Mouse (Mus musculus): ENCODE data around the gene Chmp1a.
"Not testable (repeated sequence)": the region's sequence is repeated elsewhere in the genome, so short reads cannot be mapped to it uniquely, and the experiment has no call there.

The Chmp1a gene

DNA sequence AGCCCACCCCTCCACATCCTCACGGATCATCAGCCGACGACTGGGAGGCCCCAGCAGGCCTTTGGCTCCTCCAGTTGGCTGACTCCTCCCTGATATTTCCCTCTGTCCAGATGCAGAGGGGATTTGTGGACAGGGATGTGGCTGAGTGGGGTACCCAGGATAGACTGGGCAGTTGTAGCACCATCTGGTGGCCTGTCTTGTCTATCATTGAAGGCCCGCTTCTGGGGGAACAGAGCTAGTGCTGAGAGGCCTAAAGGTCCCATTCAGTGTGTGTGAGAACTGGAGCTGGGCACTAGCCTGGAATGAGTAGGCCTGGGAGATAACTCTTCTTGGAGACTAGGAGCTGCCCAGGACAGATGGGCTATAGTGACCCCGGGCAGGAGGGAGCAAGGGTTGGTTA, 19.2 kb upstream of the Chmp1a start:
- no peak for ATAC-seq (ENCODE audit: low TSS enrichment)

DNA sequence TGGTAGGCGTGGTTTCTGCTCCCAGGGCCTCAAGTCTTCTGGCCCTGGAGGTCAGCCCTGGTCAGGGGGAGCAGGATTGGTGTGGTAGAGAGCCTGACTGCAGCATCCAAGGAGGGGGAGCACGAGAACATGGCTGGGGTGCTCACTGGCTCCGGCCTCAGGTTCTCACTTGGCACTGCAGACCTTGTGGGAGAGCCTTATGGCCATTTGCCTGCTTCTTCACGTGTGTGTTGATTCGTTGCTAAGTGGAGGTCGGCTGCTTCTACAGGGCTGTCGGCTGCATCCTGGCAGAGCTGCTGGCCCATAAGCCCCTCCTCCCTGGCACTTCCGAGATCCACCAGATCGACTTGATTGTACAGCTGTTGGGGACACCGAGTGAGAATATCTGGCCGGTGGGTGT, 17.8 kb upstream of the Chmp1a start:
- not testable (repeated sequence) for ATAC-seq (ENCODE audit: low TSS enrichment)

DNA sequence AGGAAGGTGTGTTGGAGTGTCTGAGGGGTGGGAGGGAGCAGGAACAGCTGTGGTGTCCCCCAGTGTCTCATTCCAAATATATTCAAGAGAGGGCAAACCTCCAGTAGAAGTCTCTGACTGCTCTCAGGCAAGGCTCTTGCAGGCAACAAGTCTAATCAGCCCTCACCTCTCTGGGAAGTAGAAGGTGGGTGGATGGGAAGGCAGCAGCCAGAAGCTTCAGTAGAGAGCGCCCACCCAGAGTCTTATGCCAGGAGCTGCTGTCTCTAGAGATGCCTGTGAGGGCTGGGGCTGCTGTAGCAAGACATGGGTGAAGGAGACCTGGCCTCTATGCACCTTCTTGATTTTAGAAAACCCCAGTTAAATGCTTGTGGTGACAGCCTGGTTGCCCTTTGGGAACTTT, 15.9 kb upstream of the Chmp1a start:
- ATAC-seq (ENCODE audit: low TSS enrichment), result peak; percentile 48; the same call in 1 of the 2 replicates

DNA sequence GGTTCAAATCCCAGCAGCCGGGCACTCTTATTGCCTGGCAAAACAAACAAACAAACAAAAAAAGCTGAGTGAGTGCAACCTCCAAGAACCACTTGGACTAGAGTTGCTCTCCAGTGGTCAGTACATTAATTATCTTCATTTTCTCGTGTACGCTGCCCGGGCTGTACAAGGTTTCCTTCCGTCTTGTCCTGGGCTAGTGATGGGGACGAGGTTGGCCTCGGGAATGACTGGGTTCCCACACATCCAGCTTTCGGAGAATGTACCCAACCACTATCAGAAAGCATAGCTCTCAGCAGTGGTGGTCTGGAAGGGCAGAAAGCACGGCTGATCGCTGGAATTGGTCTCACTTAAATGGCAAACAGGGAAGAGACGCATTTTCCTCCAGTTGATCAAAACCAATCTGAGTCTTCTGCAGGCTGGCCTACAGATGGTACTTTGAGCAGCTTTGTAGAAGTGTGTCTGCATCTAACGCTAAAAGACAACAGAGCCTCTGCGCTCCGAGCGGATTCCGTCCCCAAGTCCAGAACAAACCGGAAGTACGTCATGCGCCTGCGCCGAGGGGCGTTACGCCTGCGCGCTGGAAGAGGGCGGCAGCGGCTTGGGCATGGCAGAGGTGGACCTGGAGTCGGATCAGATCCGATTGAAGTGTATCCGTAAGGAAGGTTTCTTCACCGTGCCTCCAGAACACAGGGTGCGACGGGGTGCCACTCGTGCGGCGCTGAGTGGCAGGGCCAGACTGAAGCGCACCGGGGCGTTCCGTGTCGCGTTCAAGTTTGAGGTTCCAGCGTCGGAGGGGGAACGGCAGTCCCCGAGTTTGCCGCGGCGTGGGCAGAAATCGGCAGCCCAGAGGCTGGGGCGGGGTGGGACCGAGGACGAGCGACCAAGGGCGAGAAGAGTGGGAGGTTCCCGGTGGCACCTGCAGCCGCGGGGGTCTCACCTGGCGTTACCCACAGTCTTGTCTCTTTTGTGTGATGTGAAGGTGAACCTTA, 12.0 kb upstream of the Chmp1a start, which contains the start of gene Cdk10:
Gene Cdk10, plus strand, starts transcription at position 565 of the 989 bp plus-strand sequence.
- ATAC-seq (ENCODE audit: low TSS enrichment), result peak; percentile 85

DNA sequence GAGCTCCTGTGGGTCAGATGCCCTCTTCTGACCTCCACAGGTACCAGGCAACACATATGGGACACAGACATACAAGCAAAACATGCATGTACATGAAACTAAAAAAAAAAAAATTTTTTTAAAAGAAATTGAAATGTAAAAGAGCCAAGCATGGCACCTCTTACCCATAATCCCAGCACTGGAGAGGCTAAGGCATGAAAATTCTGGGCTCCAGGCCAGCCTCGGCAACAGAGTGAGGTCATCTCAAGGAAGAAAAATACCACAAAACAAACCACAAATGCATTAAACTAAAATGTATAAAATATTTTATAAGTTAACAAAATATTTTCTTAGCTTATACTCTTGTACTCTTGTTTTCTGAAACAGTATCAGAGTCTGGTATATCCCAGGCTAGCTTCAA, 8.4 kb upstream of the Chmp1a start:
- ATAC-seq (ENCODE audit: low TSS enrichment), result no peak

DNA sequence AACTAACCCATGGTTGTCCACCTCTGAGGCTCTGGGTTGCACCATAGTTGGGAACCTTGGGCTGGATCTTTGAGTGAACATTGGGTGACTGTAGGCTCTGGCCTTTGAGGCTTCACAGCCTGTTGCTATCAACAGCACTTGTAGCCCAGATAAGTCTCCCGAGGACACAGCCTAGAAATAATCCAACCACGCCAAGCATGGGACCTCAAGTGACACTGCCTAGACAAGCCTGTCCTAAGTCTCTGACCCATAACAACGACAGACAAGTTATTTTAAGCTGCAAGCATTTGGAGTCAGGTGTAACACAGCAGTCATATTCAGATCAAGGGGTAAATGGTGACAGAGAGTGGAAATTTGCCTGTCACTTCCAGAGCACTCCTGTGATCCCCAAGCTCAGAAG, 2.9 kb upstream of the Chmp1a start:
- no peak for ATAC-seq (ENCODE audit: low TSS enrichment)

DNA sequence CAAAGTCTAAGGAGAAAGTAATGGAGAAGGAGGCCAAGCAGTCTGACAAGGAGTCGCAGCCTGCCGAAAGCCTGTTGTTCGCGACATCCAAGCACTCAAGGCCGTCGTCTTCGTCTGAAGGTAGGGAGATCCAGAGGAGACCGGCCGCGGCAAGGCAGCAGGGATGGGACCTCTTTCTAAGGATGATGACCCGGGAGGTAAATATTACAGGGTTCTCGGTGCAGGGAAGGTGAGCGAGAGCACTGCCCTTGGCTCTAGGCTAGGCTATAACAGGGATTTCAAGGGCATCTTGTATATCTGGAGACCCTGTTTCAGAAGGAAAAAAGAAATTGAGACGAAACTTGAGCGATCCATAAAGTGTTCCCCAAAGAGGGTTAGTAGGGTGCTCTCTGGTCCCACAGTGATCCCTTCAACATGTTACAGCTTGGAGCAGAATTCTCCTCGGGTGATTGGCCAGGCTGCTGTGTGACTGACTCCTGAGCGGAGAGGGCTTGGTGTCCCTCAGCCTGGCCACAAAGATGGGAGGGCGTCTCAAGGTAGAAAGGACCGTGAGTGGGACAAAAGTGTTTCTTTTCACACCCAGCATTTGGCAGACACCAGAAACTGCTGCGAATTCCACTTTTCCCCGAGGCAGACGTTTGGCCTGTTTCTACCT, 682 bp upstream of the Chmp1a start:
- no peak for ATAC-seq (ENCODE audit: low TSS enrichment)

DNA sequence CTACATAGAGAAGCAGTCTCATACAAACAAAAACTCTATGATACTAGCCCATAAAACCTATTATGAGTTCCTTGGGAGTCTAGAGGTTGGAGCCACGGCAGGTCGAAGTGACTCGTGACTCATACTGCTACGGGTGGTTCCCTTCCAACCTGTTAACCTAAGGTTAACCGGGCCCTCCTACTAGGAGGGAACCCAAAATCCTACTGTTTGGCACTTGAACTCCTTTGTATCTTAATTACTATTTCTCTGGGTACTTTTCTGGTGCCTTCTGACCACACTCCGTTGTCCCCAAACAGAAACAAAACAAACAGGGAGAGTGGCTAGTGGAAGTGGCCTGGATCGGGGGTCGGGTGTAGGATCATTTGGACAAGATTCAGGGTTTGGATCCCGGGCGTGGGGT, 687 bp downstream of the Chmp1a start:
- ATAC-seq (ENCODE audit: low TSS enrichment), result no peak

DNA sequence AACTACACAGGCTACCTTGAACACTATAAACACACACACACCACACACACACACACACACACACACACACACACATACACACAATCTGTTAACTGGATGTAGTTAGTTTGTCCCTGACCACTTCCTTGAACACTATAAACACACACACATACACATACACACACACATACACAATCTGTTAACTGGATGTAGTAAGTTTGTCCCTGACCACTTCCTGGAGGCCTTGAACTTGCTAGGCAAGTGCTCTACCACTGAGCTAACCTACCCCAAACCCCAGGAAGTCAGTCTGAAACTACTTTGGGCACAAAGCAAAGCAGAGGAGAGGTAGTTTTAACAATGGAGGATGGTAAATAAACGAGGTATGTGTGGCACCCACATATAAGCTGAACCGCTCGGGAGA, 9.0 kb downstream of the Chmp1a start:
- no peak; the same call in 1 of the 2 replicates for ATAC-seq (ENCODE audit: low TSS enrichment)

DNA sequence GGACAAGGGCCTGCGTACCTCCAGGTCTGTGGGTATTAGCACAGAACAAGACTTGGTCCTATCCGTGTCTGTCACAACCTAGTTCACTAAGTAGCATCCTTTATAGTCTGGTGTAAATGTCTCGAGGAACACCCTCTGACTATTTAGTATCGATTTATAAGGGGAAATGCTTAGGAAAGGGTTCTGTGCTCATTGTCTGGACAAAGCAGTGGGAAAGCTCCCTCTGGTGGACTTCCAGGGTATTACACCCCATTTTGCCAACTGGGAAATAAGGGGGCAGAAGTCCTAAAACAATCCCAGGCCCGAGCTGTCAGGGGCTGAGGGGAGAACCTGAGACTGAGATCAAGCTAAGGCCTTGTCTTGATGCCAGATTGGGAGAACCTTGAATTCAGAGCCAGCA, 10.3 kb downstream of the Chmp1a start:
- peak; percentile 28; the same call in 1 of the 2 replicates for ATAC-seq (ENCODE audit: low TSS enrichment)

DNA sequence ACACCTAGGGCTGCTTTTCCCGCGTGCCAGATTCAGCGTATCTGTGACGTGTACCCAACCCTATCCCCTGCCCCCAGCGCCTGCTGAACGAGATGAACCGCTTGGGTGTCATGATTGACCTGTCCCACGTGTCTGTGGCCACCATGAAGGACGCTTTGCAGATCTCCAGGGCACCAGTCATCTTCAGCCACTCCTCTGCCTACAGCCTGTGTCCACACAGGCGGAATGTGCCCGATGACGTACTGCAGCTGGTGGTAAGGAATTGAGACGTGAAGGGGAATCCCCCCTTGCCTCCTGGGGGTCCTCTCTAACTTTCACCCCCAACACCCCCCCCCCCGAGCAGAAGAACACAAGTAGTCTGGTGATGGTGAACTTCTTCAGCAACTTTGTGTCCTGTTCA, 12.7 kb downstream of the Chmp1a start:
- ATAC-seq (ENCODE audit: low TSS enrichment), result no peak

DNA sequence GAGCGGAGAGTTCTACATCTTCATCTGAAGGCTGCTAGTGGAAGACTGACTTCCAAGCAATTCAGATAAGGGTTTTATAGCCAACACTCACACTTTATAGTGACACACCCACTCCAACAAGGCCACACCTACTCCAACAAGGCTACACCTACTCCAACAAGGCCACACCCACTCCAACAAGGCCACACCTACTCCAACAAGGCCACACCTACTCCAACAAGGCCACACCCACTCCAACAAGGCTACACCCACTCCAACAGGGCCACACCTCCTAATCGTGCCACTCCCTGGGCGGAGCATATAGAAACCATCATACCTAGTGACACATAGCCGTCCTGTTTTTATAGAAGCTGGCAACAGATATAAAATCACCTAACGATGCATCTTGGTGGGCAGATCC, 15.5 kb downstream of the Chmp1a start:
- not testable (repeated sequence) for ATAC-seq (ENCODE audit: low TSS enrichment)

DNA sequence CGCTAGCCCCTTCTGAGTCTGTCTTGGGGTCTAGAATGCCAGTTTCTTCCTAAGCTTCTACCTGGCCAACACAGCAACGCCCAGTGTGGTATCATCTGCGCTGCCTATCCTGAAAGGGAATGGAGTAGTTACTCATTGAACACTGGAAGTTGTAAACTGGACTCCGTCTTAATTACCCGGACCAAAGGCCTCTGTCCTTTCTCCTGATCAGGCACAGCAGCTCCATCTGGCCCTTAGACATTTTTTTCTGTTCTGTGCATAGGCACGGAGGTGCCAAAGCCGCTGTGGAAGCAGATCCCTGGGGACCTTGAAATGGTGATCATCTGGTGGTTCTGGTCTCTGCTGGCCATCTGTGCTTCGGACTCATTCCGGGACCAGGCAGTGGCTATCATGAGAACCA, 18.8 kb downstream of the Chmp1a start:
- ATAC-seq (ENCODE audit: low TSS enrichment), result no peak

DNA sequence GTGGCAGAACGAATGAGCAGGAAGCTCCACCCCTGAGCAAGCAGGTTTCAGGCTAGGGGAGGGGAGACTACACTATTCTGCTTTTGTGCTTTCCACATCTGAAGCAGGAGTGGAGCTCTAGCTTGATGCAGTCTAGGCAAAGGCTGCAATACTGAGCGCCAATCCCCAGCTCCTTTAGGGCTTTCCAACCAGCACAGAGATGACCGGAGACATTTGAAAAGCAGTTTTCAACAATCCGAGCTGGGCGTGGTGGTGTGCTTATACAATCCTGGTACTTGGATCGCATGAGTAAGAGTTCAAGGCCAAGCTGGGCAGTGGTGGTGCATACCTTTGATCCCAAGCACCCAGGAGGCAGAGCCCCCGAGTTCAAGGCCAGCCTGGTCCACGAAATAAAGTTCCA, 20.7 kb downstream of the Chmp1a start:
- no peak for ATAC-seq (ENCODE audit: low TSS enrichment)

DNA sequence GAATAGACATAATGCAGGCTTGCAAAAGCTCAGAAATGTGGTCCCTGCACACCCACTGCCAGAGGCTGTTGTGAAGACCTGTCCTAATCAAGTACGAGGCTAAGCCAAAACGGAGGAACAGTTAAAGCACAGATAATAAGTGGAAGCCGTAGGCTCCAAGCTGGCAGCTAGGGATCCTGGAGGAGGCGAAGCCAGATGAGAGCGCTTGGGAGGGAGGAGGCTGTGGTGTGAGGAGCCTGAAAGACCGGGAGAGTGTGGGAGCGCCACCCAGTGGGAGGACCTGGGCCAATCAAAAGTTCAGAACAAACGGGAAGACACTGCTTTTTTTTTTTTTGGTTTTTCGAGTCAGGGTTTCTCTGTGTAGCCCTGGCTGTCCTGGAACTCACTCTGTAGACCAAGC, 21.9 kb downstream of the Chmp1a start:
- peak; percentile 99 for ATAC-seq (ENCODE audit: low TSS enrichment)

DNA sequence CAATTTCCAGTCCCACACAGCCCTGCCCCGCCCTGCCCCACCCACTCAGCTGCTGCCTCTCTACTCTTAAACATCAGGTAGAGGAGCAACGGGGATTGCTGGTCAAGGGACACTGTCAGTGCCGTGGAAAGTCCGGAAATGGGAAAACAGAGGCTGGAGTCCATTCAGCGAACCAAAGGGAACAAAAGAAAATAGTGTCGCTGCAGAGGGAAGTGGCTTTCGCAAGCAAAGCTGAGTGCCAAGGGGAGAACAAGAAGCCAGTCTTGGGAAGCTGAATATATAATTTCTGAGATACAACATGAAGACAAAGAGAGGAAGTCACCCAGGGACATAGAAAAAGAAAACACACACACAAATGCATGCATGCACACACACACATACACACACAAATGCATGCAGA, 23.7 kb downstream of the Chmp1a start:
- ATAC-seq (ENCODE audit: low TSS enrichment), result no peak

DNA sequence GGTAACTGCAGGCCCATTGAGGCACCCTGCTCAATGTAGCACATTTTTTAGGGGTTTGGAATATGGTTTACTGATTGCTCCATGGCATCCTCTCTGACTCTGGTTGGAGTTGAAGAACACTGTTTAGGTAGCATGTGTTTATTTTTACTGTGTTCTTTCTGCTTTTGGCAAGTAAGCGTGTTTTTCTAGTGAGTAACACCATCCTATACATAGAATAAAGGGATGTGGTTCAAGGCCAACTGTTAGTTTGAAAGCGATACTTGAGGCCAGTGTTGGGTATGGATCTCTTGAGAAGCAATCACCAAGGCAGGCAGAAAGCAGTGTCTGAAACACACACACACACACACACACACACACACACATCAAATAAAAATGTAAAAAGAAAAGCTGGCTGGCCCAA, 24.6 kb downstream of the Chmp1a start:
- ATAC-seq (ENCODE audit: low TSS enrichment), result no peak

DNA sequence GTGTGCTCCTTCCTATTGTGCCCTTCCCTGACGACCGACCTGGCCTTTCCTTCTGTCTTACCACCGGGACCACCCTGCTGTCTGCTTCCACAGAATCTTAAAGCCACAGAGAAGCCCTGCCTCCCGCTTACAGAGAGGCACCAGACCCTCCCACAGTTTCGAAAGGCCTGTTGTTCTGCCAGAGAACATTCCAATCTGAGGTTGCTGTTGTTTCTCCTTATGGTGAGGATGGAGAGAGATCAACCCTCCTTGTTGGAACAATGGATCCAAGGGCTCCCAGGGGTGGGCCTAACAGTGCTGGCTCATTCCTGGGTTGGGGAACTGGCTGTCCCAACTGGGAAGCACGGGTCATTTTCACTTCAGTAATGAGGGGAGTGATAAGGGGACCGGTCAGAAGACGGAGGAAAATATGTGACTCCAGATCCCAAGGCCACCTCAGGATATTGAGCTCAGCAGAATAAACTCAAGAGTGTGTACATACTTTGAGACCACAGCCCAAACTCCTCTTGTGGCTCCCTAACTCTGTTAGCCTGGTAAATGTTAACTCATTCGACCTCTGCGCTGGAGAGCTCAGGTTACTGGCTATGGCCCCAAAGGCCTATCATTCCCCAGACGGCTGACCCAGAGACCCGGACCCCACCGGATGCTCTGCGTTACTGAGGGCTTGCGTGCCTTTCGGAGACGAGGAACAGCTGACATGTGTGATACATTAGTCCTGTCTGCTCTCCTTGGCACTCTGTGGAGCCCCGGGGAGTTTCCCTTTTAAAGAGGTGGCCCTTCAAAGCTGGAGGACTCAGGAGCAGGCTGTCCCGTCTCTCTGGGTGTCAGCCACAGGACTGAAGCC, 26.8 kb downstream of the Chmp1a start, which contains the start of gene Dpep1:
Gene Dpep1, plus strand, starts transcription at position 677 of the 844 bp plus-strand sequence.
- no peak for ATAC-seq (ENCODE audit: low TSS enrichment)

DNA sequence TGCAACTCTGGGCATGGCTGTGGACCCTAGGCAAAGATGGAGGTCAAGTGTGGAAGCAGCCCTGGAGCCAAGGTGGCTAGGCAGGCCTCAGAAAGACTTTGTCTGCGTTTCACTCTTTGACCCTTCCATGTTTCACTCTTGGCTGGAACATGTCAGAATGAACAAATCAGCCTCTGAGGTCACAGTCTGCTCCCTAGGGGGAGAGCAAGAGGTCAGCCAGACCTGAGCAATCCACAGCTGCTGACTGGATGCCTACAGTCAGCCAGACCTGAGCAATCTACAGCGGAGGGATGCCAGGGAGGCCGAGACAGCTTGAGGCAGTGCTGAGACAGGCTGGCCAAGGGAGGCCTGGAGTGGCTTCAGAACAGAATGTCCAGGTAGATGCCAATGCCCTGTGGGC, 31.2 kb downstream of the Chmp1a start:
- ATAC-seq (ENCODE audit: low TSS enrichment), result no peak

DNA sequence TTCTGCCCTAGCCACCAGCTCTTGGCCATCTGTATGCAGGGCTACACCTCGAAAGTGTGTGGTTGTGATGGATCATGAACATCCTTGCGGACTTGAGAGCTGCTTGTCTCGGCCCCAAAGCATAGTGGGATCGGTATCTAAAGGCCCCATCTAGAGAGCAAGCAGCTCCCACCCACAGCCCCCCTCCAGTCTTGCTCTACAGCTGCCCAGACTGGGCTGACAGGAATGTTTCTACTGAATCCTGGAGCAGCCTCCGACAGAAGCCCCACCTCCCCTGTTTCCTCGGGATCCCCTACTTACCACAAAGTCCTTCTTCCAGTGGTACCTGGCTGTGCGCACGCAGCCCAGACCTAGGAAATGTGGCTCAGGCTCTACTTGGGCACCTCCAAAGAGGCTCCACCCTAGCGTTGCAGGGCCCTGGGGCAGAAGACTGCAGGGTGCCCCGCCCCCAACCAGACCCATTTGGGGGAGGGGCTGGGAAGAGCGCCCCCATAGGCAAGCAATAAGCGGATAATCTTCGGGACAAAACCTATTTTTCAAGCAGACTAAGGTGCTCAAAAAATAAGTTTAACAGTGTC, 54.6 kb downstream of the Chmp1a start, which contains the start of gene Sult5a1:
Gene Sult5a1, minus strand, starts transcription at position 428 of the 578 bp plus-strand sequence.
- no peak for ATAC-seq (ENCODE audit: low TSS enrichment)

DNA sequence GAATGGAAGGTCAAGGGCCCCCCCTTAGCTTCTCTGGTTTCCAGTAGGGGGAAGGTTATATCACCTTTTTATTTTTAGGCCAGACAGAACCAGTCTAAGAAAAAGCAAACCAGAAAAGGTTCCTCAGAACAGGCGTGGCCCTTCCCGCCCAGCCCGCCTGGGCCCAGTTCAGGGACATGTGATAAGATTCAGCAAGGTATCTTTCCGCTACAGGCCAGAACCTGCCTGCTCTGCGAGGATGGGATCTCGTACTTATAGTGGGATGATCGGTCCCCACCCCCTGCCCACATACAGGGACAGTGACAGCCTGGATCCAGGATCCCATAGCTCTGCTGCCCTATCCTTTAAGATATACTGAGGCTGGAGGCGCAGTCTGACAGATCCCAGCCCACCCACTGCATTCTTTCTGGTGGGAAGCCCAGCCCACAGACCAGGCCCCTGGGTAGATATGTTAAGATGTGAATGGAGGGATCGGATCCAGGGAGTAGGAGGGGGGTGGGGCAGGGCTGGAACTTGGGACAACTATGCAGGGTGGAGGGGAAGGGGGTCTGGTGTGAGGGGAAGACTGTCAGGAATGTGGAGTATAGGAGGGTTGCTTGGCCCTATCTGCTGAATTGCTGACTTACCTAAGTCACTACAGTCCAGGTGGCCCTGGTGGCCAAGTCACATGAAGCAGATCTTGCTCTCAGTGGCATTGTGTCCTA, 56.3 kb downstream of the Chmp1a start:
- no peak for ATAC-seq (ENCODE audit: low TSS enrichment)

Data from frontal cortex, adult (tissue).